Comparison of ENCODE assay signal across 23 mouse cellular contexts in the genomic region with DNA sequence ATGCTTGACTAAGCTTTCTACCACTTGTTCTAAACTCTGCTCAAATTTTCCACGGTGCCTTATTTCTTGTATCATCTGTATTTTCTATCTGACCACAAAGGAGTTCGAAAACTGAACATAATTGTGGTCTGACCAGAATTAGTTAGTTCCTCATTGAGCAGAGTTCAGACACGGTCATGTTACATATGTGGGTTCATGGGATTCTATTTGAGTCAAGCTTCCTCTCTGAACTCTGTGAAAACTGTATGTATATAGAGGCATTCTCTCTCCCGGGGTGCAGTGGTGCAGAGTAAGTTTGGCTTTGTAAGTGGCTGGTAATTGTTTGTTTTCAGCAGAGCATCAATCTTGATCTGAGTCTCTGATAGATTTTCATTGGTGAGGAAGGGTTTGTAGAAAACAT.
DNase-seq lines count a peak whose midpoint lies in the region; ATAC-seq lines count a peak whose summit lies in the region.
"Had no signal": no experiment of that assay in that cellular context is flagged by ENCODE, and none has a peak within 500 bp of the region (broad histone marks: within the 10 kb centered on the region; RNA-seq: fewer than 3 reads in every experiment).

No protein-coding gene starts in this region.

- no peak overlapping the region for H3K27ac ChIP-seq in midbrain, embryonic 11.5 days (ENCODE audit: low read depth, low read length)
- H3K27ac ChIP-seq in midbrain, embryonic 14.5 days (replicated peaks; ENCODE audit: low read depth, low read length), result no peak overlapping the region
- H3K27ac ChIP-seq: embryonic facial prominence, embryonic 15.5 days; gastrocnemius, adult 2 months; heart, embryonic 10.5 days; hindbrain, embryonic 13.5 days; hindbrain, postnatal 0 days had no signal

- DNase-seq in midbrain, embryonic 11.5 days (ENCODE audit: low spot score, missing footprints), result peak; percentile 61
- no peak for DNase-seq in midbrain, embryonic 14.5 days
- peak; percentile 12 for DNase-seq in c-Kit-positive CD71-negative TER-119-negative erythroid progenitor cells, embryonic 14.5 days (ENCODE audit: low read depth)
- no peak for DNase-seq in cerebellum, postnatal 14 days
- no peak for DNase-seq in cerebellum, adult 11-12 months
- DNase-seq: adrenal gland, postnatal 25 days; cerebellum, adult 8-10 months; cerebellum, postnatal 25 days; gastrocnemius, adult 2 months; gastrocnemius, postnatal 25 days; heart, adult 18-20 months; heart, postnatal 10 days; heart, postnatal 4 days; kidney, adult 11 months had no signal

- no peak overlapping the region for H3K4me2 ChIP-seq in midbrain, embryonic 11.5 days
- H3K4me2 ChIP-seq in midbrain, embryonic 14.5 days (ENCODE audit: low read length), result no peak overlapping the region
- H3K4me2 ChIP-seq: embryonic facial prominence, embryonic 15.5 days; hindbrain, embryonic 13.5 days had no signal

- no peak overlapping the region for H3K4me3 ChIP-seq in midbrain, embryonic 11.5 days (ENCODE audit: low read depth, low read length)
- no peak overlapping the region for H3K4me3 ChIP-seq in midbrain, embryonic 14.5 days (replicated peaks; ENCODE audit: low read depth, low read length)
- H3K4me3 ChIP-seq: embryonic facial prominence, embryonic 15.5 days; erythroblast, embryonic 14.5 days; gastrocnemius, adult 2 months; heart, embryonic 10.5 days; hindbrain, embryonic 13.5 days had no signal

- no peaks in the 10 kb centered on the region for H3K36me3 ChIP-seq in midbrain, embryonic 11.5 days (ENCODE audit: control insufficient read depth, insufficient read depth, low read length)
- H3K36me3 ChIP-seq in midbrain, embryonic 14.5 days (ENCODE audit: control insufficient read depth, insufficient read depth, low read length), result no peaks in the 10 kb centered on the region
- H3K36me3 ChIP-seq: embryonic facial prominence, embryonic 15.5 days; heart, embryonic 10.5 days; hindbrain, embryonic 13.5 days had no signal

- no peaks in the 10 kb centered on the region for H3K4me1 ChIP-seq in midbrain, embryonic 11.5 days (ENCODE audit: control insufficient read depth, insufficient read depth, low read length)
- no peaks in the 10 kb centered on the region for H3K4me1 ChIP-seq in midbrain, embryonic 14.5 days (ENCODE audit: control insufficient read depth, insufficient read depth, low read length)
- H3K4me1 ChIP-seq: embryonic facial prominence, embryonic 15.5 days; heart, embryonic 10.5 days; hindbrain, embryonic 13.5 days had no signal

- 55% methylated on average over 4 of the region's 4 CpGs for WGBS in midbrain, embryonic 11.5 days
- 37% methylated on average over 4 of the region's 4 CpGs for WGBS in midbrain, embryonic 14.5 days

- H3K9me3 ChIP-seq in midbrain, embryonic 11.5 days (ENCODE audit: control insufficient read depth, low read length), result no peaks in the 10 kb centered on the region; the same call in 1 of the 2 replicates
- no peaks in the 10 kb centered on the region for H3K9me3 ChIP-seq in midbrain, embryonic 14.5 days (ENCODE audit: control insufficient read depth, low read length)
- H3K9me3 ChIP-seq: embryonic facial prominence, embryonic 15.5 days; heart, embryonic 10.5 days; hindbrain, embryonic 13.5 days had no signal

- no peaks in the 10 kb centered on the region for H3K27me3 ChIP-seq in midbrain, embryonic 11.5 days (ENCODE audit: control insufficient read depth, insufficient read depth, low read length)
- no peaks in the 10 kb centered on the region for H3K27me3 ChIP-seq in midbrain, embryonic 14.5 days (ENCODE audit: control insufficient read depth, insufficient read depth, low read length)
- H3K27me3 ChIP-seq: embryonic facial prominence, embryonic 15.5 days; hindbrain, embryonic 13.5 days; Patski had no signal

- no peak overlapping the region for H3K9ac ChIP-seq in midbrain, embryonic 11.5 days (ENCODE audit: low read length)
- no peak overlapping the region for H3K9ac ChIP-seq in midbrain, embryonic 14.5 days (replicated peaks; ENCODE audit: low read length)
- H3K9ac ChIP-seq: embryonic facial prominence, embryonic 15.5 days; hindbrain, embryonic 13.5 days had no signal

- ATAC-seq in midbrain, embryonic 11.5 days (ENCODE audit: low FRiP score), result no peak
- no peak for ATAC-seq in midbrain, embryonic 14.5 days (ENCODE audit: low FRiP score, low TSS enrichment)
- peak; percentile 85 for ATAC-seq in megakaryocyte, adult 5-6 weeks (ENCODE audit: poor library complexity, severe bottlenecking)
- ATAC-seq: activated CD4-positive, CD25-positive, alpha-beta regulatory T cell, adult 4 months; forebrain, embryonic 16.5 days; hindbrain, postnatal 0 days; Patski had no signal

Comparison
In these comparisons a context has a peak if more than half of its experiments do, and no peak if none do; other contexts are left out.
1. DNase-seq: peak in midbrain, embryonic 11.5 days (single experiment) and c-Kit-positive CD71-negative TER-119-negative erythroid progenitor cells, embryonic 14.5 days (single experiment); none in midbrain, embryonic 14.5 days (single experiment), cerebellum, postnatal 14 days (0 of 2) and cerebellum, adult 11-12 months (single experiment).